ENCODE assay signal across 8 mouse cellular contexts in genomic region chr14:60634877-60635771, GRCm38 (mm10). TPM values are rescaled to one million over a fixed set of nuclear protein-coding genes. Genes with fewer than 3 reads are reported as not detected.
DNase-seq lines count a peak whose midpoint lies in the region; ATAC-seq lines count a peak whose summit lies in the region.

No protein-coding gene starts in this region.

- DNase-seq in adrenal gland, postnatal 25 days = peak; percentile 54
- DNase-seq in adrenal gland, adult 2 months = no peak
- peak; percentile 62 for DNase-seq in R1 (ENCODE audit: low read depth, low spot score)
- DNase-seq in hindbrain, embryonic 11.5 days (ENCODE audit: low spot score) = peak; percentile 50
- DNase-seq in liver = peak; percentile 71
- peak; percentile 50 for DNase-seq in thymus, postnatal 25 days

- peaks cover 6% of the 10 kb centered on the region for H3K36me3 ChIP-seq in forebrain, embryonic 13.5 days (ENCODE audit: poor library complexity, severe bottlenecking)
- no peaks in the 10 kb centered on the region for H3K36me3 ChIP-seq in hindbrain, embryonic 11.5 days (ENCODE audit: control insufficient read depth, insufficient read depth, low read length)
- H3K36me3 ChIP-seq in midbrain, embryonic 16.5 days (ENCODE audit: control insufficient read depth, insufficient read depth, low read length) = no peaks in the 10 kb centered on the region

- peak overlapping the region; percentile 84 for H3K27ac ChIP-seq in forebrain, embryonic 13.5 days
- peak overlapping the region; percentile 81 for H3K27ac ChIP-seq in hindbrain, embryonic 11.5 days (ENCODE audit: low read depth, low read length)
- peak overlapping the region; percentile 50 for H3K27ac ChIP-seq in midbrain, embryonic 16.5 days (ENCODE audit: low read length)

- under 1% methylated on average over 43 of the region's 45 CpGs for WGBS in forebrain, embryonic 13.5 days
- under 1% methylated on average over 41 of the region's 45 CpGs for WGBS in hindbrain, embryonic 11.5 days
- under 1% methylated on average over 45 of the region's 45 CpGs for WGBS in midbrain, embryonic 16.5 days

- no peak; the same call in 1 of the 2 replicates for ATAC-seq in forebrain, embryonic 13.5 days
- ATAC-seq in hindbrain, embryonic 11.5 days (ENCODE audit: low FRiP score) = no peak; the same call in 1 of the 2 replicates
- ATAC-seq in midbrain, embryonic 16.5 days = peak; percentile 54; the same call in 1 of the 2 replicates

- H3K4me3 ChIP-seq in forebrain, embryonic 13.5 days = peak overlapping the region; percentile 83
- peak overlapping the region; percentile 82 for H3K4me3 ChIP-seq in hindbrain, embryonic 11.5 days (ENCODE audit: low read depth, low read length)
- H3K4me3 ChIP-seq in midbrain, embryonic 16.5 days (ENCODE audit: low read depth, low read length) = peak overlapping the region; percentile 56

- no peaks in the 10 kb centered on the region for H3K9me3 ChIP-seq in forebrain, embryonic 13.5 days (replicated peaks)
- H3K9me3 ChIP-seq in hindbrain, embryonic 11.5 days (ENCODE audit: control insufficient read depth, low read length) = no peaks in the 10 kb centered on the region
- no peaks in the 10 kb centered on the region for H3K9me3 ChIP-seq in midbrain, embryonic 16.5 days (replicated peaks; ENCODE audit: control insufficient read depth, low read length, poor library complexity, severe bottlenecking)

- peak overlapping the region; percentile 92 for H3K4me2 ChIP-seq in forebrain, embryonic 13.5 days
- peak overlapping the region; percentile 91 for H3K4me2 ChIP-seq in hindbrain, embryonic 11.5 days (replicated peaks; ENCODE audit: low read depth, low read length)
- H3K4me2 ChIP-seq in midbrain, embryonic 16.5 days (ENCODE audit: low read length) = peak overlapping the region; percentile 100

- peak overlapping the region; percentile 90 for H3K9ac ChIP-seq in forebrain, embryonic 13.5 days
- H3K9ac ChIP-seq in hindbrain, embryonic 11.5 days (ENCODE audit: low read depth, low read length) = peak overlapping the region; percentile 80
- H3K9ac ChIP-seq in midbrain, embryonic 16.5 days (ENCODE audit: low read depth, low read length) = peak overlapping the region; percentile 62

- H3K4me1 ChIP-seq in forebrain, embryonic 13.5 days = peaks cover 56% of the 10 kb centered on the region
- peaks cover 7% of the 10 kb centered on the region; the same call in 1 of the 2 replicates for H3K4me1 ChIP-seq in hindbrain, embryonic 11.5 days (replicated peaks; ENCODE audit: control insufficient read depth, insufficient read depth, low read length)
- peaks cover 21% of the 10 kb centered on the region for H3K4me1 ChIP-seq in midbrain, embryonic 16.5 days (ENCODE audit: control insufficient read depth, insufficient read depth, low read length)

- no peaks in the 10 kb centered on the region for H3K27me3 ChIP-seq in forebrain, embryonic 13.5 days
- no peaks in the 10 kb centered on the region for H3K27me3 ChIP-seq in hindbrain, embryonic 11.5 days (ENCODE audit: control insufficient read depth, insufficient read depth, low read length)
- no peaks in the 10 kb centered on the region for H3K27me3 ChIP-seq in midbrain, embryonic 16.5 days (ENCODE audit: control insufficient read depth, insufficient read depth, low read depth, low read length)

RNA-seq across cellular contexts. Expression of gene Spata13, which starts 1.3 kb away (rescaled TPM):
- 181 and 215 TPM in 2 replicates for total RNA-seq in adrenal gland, postnatal 25 days (2021)
- 100 to 1,000 TPM; 144 to 151 TPM for total RNA-seq in adrenal gland, adult 2 months (2021)
- 35.2 and 41.9 TPM in 2 replicates for polyA plus RNA-seq in adrenal gland, adult 2 months (2012; rRNA removed)
- 81.7 and 83.0 TPM in 2 replicates for polyA plus RNA-seq in forebrain, embryonic 13.5 days (2015; fragmentation: Nextera tagmentation; extraction: Ambion mirVana)
- polyA plus RNA-seq in hindbrain, embryonic 11.5 days (2014; fragmentation: Nextera tagmentation; extraction: Ambion mirVana) = 58.8 and 73.2 TPM in 2 replicates
- polyA plus RNA-seq in midbrain, embryonic 16.5 days (2015; fragmentation: Nextera tagmentation; extraction: Ambion mirVana) = 18.4 and 24.0 TPM in 2 replicates
